Mouse (Mus musculus) C2C12 (cell line): Measurements from ENCODE around the gene Prpf38a.

Experiments
- CTCF ChIP-seq: IDR thresholded peaks from one replicate; pipeline ENCODE4 v1.5.1; 2011; ENCODE audit not compliant: control insufficient read depth, insufficient read depth, insufficient read length
- MYOG ChIP-seq: IDR thresholded peaks from one replicate; pipeline ENCODE4 v1.6.1; 2011; ENCODE audit not compliant: control insufficient read depth, insufficient read length; ENCODE audit errors: extremely low read depth

GRCm38 (mm10) chr4:108619165-108619564 is 40.0 kb upstream of the Prpf38a start:
- TF ChIP-seq CTCF (no peak), MYOG (no peak)
